14 mouse cellular contexts compared by ENCODE assay signal in the genomic region with DNA sequence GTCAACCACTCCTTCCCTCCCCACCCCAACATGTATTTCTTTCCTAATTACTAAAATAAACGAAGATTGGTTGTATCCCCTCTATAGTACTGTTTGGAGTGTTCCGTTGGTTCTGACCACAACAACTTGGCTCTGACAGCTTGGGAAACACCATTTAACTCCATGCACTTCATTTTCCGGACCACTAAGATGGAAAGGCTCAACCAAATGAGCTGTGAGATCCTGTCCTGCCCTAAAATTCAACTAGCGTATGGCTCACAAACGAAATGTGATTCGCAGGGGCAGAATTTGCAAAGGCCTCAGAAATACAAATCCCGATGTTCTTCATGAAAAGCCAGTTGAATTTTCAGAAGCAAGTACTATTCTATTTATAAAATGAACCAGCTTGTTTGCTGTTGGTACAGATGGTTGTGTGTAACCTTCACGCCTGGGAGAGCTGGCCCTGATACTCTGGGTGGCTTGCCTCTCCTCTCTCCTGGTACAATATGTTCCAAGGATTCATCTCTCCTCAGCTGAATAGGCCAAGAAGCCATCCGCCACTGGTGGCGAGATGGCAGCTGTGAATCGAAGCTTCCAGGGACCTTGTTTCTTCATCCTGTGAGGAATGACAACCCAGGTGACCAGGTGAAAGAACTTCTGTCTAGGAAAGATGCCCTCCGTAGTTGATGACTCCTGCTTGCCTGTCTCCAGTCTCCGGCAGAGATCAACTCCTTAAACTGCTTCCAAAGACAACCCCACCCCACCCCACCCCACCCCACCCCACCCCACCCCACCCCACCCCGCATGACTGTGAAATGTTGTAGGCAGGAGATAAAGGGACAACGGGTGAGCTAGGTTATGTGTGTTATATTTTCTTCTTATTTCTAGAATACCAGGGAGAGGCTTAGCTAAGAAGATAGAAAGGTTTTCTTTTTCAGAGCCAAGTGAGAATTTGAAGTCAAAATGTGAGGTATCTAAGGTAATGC.
DNase-seq lines count a peak whose midpoint lies in the region; ATAC-seq and TF ChIP-seq lines count a peak whose summit lies in the region.
"Had no signal": no experiment of that assay in that cellular context is flagged by ENCODE, and none has a peak within 500 bp of the region (broad histone marks: within the 10 kb centered on the region; RNA-seq: fewer than 3 reads in every experiment).

No protein-coding gene starts in this region.

- 46% methylated on average over 15 of the region's 15 CpGs for WGBS in cerebellum, adult 2 months
- WGBS in liver, embryonic 11.5 days = 73% methylated on average over 15 of the region's 15 CpGs
- WGBS in thymus, adult 2 months = 98% methylated on average over 15 of the region's 15 CpGs

- H3K4me1 ChIP-seq in cerebellum, adult 2 months (ENCODE audit: control insufficient read depth, insufficient read depth, low read length) = peaks cover 6% of the 10 kb centered on the region
- H3K4me1 ChIP-seq in liver, embryonic 11.5 days (replicated peaks; ENCODE audit: control insufficient read depth, insufficient read depth, low read length) = peaks cover 28% of the 10 kb centered on the region
- no peaks in the 10 kb centered on the region for H3K4me1 ChIP-seq in thymus, adult 2 months (replicated peaks; ENCODE audit: control insufficient read depth, insufficient read depth, low read length)
- H3K4me1 ChIP-seq: midbrain, embryonic 15.5 days had no signal

- no peak overlapping the region for H3K4me3 ChIP-seq in cerebellum, adult 2 months (replicated peaks; ENCODE audit: insufficient read depth, low read depth, low read length)
- H3K4me3 ChIP-seq in liver, embryonic 11.5 days (ENCODE audit: low read depth, low read length) = no peak overlapping the region
- no peak overlapping the region for H3K4me3 ChIP-seq in thymus, adult 2 months (ENCODE audit: control insufficient read depth, insufficient read depth, low read length)
- H3K4me3 ChIP-seq: midbrain, embryonic 15.5 days had no signal

- TF ChIP-seq CTCF in cerebellum, adult 2 months (IDR thresholded peaks at IDR 0.05; ENCODE audit: borderline replicate concordance, insufficient read depth, low read depth, low read length) = no peak
- TF ChIP-seq CTCF in thymus, adult 2 months (IDR thresholded peaks at IDR 0.05; ENCODE audit: borderline replicate concordance, control insufficient read depth, extremely low read depth, insufficient read depth, low read length, poor library complexity) = no peak

- peak; percentile 85 for ATAC-seq in liver, embryonic 11.5 days (replicated peaks; ENCODE audit: low FRiP score)
- ATAC-seq: midbrain, embryonic 15.5 days; Patski had no signal

- H3K36me3 ChIP-seq in liver, embryonic 11.5 days (ENCODE audit: control insufficient read depth, insufficient read depth, low read length) = no peaks in the 10 kb centered on the region
- H3K36me3 ChIP-seq in thymus, adult 2 months (ENCODE audit: control insufficient read depth, insufficient read depth, low read length) = no peaks in the 10 kb centered on the region
- H3K36me3 ChIP-seq: midbrain, embryonic 15.5 days had no signal

- DNase-seq in kidney, adult 9 months = peak; percentile 47
- no peak for DNase-seq in kidney, postnatal 25 days
- DNase-seq in brain, adult 2 months (ENCODE audit: low read depth, low spot score) = peak; percentile 39
- peak; percentile 39 to 65 for DNase-seq in cerebellum, adult 2 months
- no peak for DNase-seq in liver, embryonic 11.5 days (ENCODE audit: low spot score)
- no peak for DNase-seq in thymus, postnatal 0 days (ENCODE audit: low spot score)
- DNase-seq in thymus, postnatal 25 days = no peak
- DNase-seq in thymus, adult 2 months = no peak
- DNase-seq: adrenal gland, adult 8-10 months; heart, postnatal 10 days; kidney, adult 11 months; right cerebral cortex, postnatal 25 days had no signal

- H3K4me2 ChIP-seq in liver, embryonic 11.5 days = peak overlapping the region; percentile 52
- H3K4me2 ChIP-seq: midbrain, embryonic 15.5 days had no signal

- H3K27ac ChIP-seq in cerebellum, adult 2 months (ENCODE audit: insufficient read depth, low read length) = no peak overlapping the region
- H3K27ac ChIP-seq in liver, embryonic 11.5 days (ENCODE audit: low read depth, low read length) = peak overlapping the region; percentile 27; the same call in 1 of the 2 replicates
- H3K27ac ChIP-seq in thymus, adult 2 months (ENCODE audit: control insufficient read depth, insufficient read depth, low read length) = no peak overlapping the region
- H3K27ac ChIP-seq: midbrain, embryonic 15.5 days had no signal

- H3K27me3 ChIP-seq in cerebellum, adult 2 months (ENCODE audit: control insufficient read depth, insufficient read depth, low read length) = no peaks in the 10 kb centered on the region
- no peaks in the 10 kb centered on the region for H3K27me3 ChIP-seq in liver, embryonic 11.5 days (replicated peaks; ENCODE audit: control insufficient read depth, insufficient read depth, low read length)
- no peaks in the 10 kb centered on the region for H3K27me3 ChIP-seq in thymus, adult 2 months (ENCODE audit: control insufficient read depth, insufficient read depth, low read length)
- H3K27me3 ChIP-seq: midbrain, embryonic 15.5 days; Patski had no signal

- TF ChIP-seq POLR2A in cerebellum, adult 2 months (IDR thresholded peaks at IDR 0.05; ENCODE audit: borderline replicate concordance, insufficient read depth, low read length) = no peak
- no peak for TF ChIP-seq POLR2A in thymus, adult 2 months (IDR thresholded peaks at IDR 0.05; ENCODE audit: control insufficient read depth, extremely low read depth, insufficient read depth, low read length, poor library complexity)

- H3K9ac ChIP-seq in liver, embryonic 11.5 days (ENCODE audit: low read depth, low read length) = no peak overlapping the region
- H3K9ac ChIP-seq: midbrain, embryonic 15.5 days had no signal

- no peaks in the 10 kb centered on the region for H3K9me3 ChIP-seq in liver, embryonic 11.5 days (ENCODE audit: control insufficient read depth, low read length)
- H3K9me3 ChIP-seq: midbrain, embryonic 15.5 days had no signal

Comparison
In these comparisons a context has a peak if more than half of its experiments do, and no peak if none do; other contexts are left out.
1. DNase-seq: peak in kidney, adult 9 months (single experiment), brain, adult 2 months (single experiment) and cerebellum, adult 2 months (2 of 2); none in kidney, postnatal 25 days (0 of 2), liver, embryonic 11.5 days (single experiment), thymus, postnatal 0 days (single experiment), thymus, postnatal 25 days (single experiment) and thymus, adult 2 months (single experiment).